Mouse (Mus musculus) adrenal gland, adult (tissue): ENCODE measurements around the gene Cnpy1.
A peak's percentile ranks its signal among the peaks of the same experiment; 100 is the strongest.

Experiments
- DNase-seq, 2 experiments: peaks; one replicate each; pipeline ENCODE4 v3.0.0; 2022 to 2023; ENCODE audit warnings: low spot score in 1 of 2; ENCODE audit not compliant: inconsistent age in 2 of 2

The Cnpy1 gene

GRCm38 (mm10) chr5:28166256-28167231 lies 79.1 kb downstream of the Cnpy1 start:
- DNase-seq: peak; percentile 40 to 88

GRCm38 (mm10) chr5:28165358-28166255 lies 80.0 kb downstream of the Cnpy1 start, which contains the start of gene En2:
TSS of gene En2 (plus strand) at chr5:28165694.
- peak; percentile 33 to 80 for DNase-seq

DNA sequence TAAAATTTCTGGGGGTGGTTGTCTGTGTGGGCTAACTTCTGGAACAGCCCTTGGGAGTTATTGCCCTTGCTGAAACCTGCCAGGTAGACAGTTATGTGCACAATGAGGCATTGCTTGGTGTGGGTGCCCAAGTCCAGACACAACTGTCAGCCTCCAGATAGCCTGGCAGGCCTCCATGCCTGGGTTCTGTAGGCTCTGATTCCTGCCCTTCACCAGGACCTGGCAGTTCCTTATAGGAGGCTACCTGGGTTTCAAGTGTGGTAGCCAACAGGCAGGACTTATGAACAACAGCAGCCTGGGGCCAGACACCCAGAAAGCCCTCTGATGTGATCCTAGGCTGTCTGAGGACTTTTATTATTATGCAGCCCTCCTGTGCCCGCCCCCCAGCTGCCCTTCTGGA lies 81.7 kb downstream of the Cnpy1 start:
- no peak for DNase-seq

GRCm38 (mm10) chr5:28161938-28162402 lies 83.6 kb downstream of the Cnpy1 start:
- DNase-seq: peak in 1 of 2 experiments; percentile 39

- no peak for DNase-seq
These were observed 84.1 kb downstream of the Cnpy1 start for GRCm38 (mm10) chr5:28161383-28161937.

DNA sequence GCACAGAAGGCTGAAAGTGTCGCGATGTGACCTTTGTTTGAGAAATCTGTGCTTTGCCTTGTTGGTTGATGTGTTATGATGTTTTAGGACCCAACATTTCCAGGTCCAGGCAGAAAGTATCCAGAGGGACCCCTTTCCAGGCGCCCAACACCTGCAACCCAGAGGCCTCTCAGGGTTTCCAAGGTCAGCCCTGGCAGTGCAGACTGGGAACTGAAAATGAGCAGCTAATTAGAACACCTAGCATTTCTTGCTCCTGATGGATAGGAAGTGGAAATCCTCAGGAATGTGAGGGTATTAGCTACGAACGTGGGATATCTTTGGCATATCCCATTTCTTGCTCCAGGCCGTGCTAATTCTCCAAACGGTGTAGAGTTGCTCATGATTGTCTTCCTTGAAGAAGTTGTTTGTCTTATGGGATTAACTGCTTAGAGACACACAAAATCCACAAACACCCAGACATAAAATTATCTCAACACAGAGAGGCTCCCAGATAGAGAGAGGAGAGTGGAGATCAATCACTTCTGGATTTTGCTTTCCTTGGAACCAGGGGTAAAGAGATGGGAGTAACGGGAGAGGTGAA lies 85.6 kb downstream of the Cnpy1 start:
- DNase-seq: no peak

- no peak for DNase-seq
These were observed 86.5 kb downstream of the Cnpy1 start for GRCm38 (mm10) chr5:28159072-28159458.

- no peak for DNase-seq
These were observed 87.1 kb downstream of the Cnpy1 start for GRCm38 (mm10) chr5:28158308-28159071.

GRCm38 (mm10) chr5:28157781-28158180 lies 87.8 kb downstream of the Cnpy1 start:
- no peak for DNase-seq

GRCm38 (mm10) chr5:28157044-28157730 lies 88.4 kb downstream of the Cnpy1 start:
- DNase-seq: no peak
